ENCODE assay signal across 22 mouse cellular contexts in genomic region chr5:142923781-142924180, GRCm38 (mm10). TPM values are rescaled to one million over a fixed set of nuclear protein-coding genes. Genes with fewer than 3 reads are reported as not detected.
DNase-seq lines count a peak whose midpoint lies in the region; ATAC-seq and TF ChIP-seq lines count a peak whose summit lies in the region.
"Had no signal": no experiment of that assay in that cellular context is flagged by ENCODE, and none has a peak within 500 bp of the region (broad histone marks: within the 10 kb centered on the region; RNA-seq: fewer than 3 reads in every experiment).

No protein-coding gene starts in this region.

- no peak for ATAC-seq in liver, embryonic 15.5 days (ENCODE audit: insufficient read depth)
- no peak for ATAC-seq in liver, embryonic 11.5 days (replicated peaks; ENCODE audit: low FRiP score)
- ATAC-seq in intestine, postnatal 0 days: no peak
- no peak for ATAC-seq in hindbrain, embryonic 11.5 days (ENCODE audit: low FRiP score)
- no peak for ATAC-seq in forebrain, embryonic 12.5 days (ENCODE audit: low FRiP score)
- ATAC-seq: forebrain, embryonic 16.5 days; hindbrain, embryonic 16.5 days had no signal

- 58% methylated on average over 3 of the region's 3 CpGs for WGBS in liver, embryonic 15.5 days (ENCODE audit: insufficient replicate concordance)
- 77% methylated on average over 3 of the region's 3 CpGs for WGBS in liver, embryonic 11.5 days
- 46% methylated on average over 3 of the region's 3 CpGs for WGBS in intestine, postnatal 0 days
- WGBS in hindbrain, embryonic 11.5 days: 85% methylated on average over 3 of the region's 3 CpGs
- 75% methylated on average over 3 of the region's 3 CpGs for WGBS in forebrain, embryonic 12.5 days

- no peak for DNase-seq in liver, embryonic 11.5 days (ENCODE audit: low spot score)
- DNase-seq in ZHBTc4 (ENCODE audit: low read depth, low spot score): peak; percentile 89
- DNase-seq in T-cell, adult 2 months (ENCODE audit: low spot score): no peak
- DNase-seq in hindbrain, embryonic 11.5 days (ENCODE audit: low spot score): no peak
- DNase-seq: adrenal gland, postnatal 10 days; cerebellum, adult 11 months; cerebellum, adult 8-10 months; cerebellum, postnatal 14 days; embryo, embryonic 11 days; gastrocnemius, postnatal 10 days; heart, adult 2 months had no signal

- H3K9me3 ChIP-seq in liver, embryonic 15.5 days (replicated peaks): no peaks in the 10 kb centered on the region
- no peaks in the 10 kb centered on the region for H3K9me3 ChIP-seq in liver, embryonic 11.5 days (ENCODE audit: control insufficient read depth, low read length)
- H3K9me3 ChIP-seq in intestine, postnatal 0 days (ENCODE audit: control insufficient read depth): no peaks in the 10 kb centered on the region
- H3K9me3 ChIP-seq in hindbrain, embryonic 11.5 days (ENCODE audit: control insufficient read depth, low read length): no peaks in the 10 kb centered on the region
- no peaks in the 10 kb centered on the region for H3K9me3 ChIP-seq in forebrain, embryonic 12.5 days
- H3K9me3 ChIP-seq: embryonic facial prominence, embryonic 15.5 days; heart, embryonic 15.5 days; hindbrain, embryonic 10.5 days had no signal

- H3K27me3 ChIP-seq in liver, embryonic 15.5 days: no peaks in the 10 kb centered on the region
- H3K27me3 ChIP-seq in liver, embryonic 11.5 days (replicated peaks; ENCODE audit: control insufficient read depth, insufficient read depth, low read length): no peaks in the 10 kb centered on the region
- H3K27me3 ChIP-seq in intestine, postnatal 0 days (replicated peaks; ENCODE audit: control insufficient read depth, insufficient read depth, low read length): no peaks in the 10 kb centered on the region
- H3K27me3 ChIP-seq in hindbrain, embryonic 11.5 days (ENCODE audit: control insufficient read depth, insufficient read depth, low read length): no peaks in the 10 kb centered on the region
- peaks cover 19% of the 10 kb centered on the region for H3K27me3 ChIP-seq in forebrain, embryonic 12.5 days
- H3K27me3 ChIP-seq: embryonic facial prominence, embryonic 15.5 days; heart, embryonic 15.5 days had no signal

- H3K27ac ChIP-seq in liver, embryonic 15.5 days (replicated peaks): peak overlapping the region; percentile 33
- H3K27ac ChIP-seq in liver, embryonic 11.5 days (ENCODE audit: low read depth, low read length): no peak overlapping the region
- H3K27ac ChIP-seq in intestine, postnatal 0 days (ENCODE audit: low read depth, low read length): peak overlapping the region; percentile 94
- no peak overlapping the region for H3K27ac ChIP-seq in hindbrain, embryonic 11.5 days (ENCODE audit: low read depth, low read length)
- H3K27ac ChIP-seq in forebrain, embryonic 12.5 days: no peak overlapping the region
- H3K27ac ChIP-seq: embryonic facial prominence, embryonic 15.5 days; heart, adult 2 months; heart, embryonic 15.5 days had no signal

- H3K36me3 ChIP-seq in liver, embryonic 15.5 days (replicated peaks): no peaks in the 10 kb centered on the region
- no peaks in the 10 kb centered on the region for H3K36me3 ChIP-seq in liver, embryonic 11.5 days (ENCODE audit: control insufficient read depth, insufficient read depth, low read length)
- no peaks in the 10 kb centered on the region for H3K36me3 ChIP-seq in intestine, postnatal 0 days (ENCODE audit: control insufficient read depth, insufficient read depth)
- H3K36me3 ChIP-seq in hindbrain, embryonic 11.5 days (ENCODE audit: control insufficient read depth, insufficient read depth, low read length): no peaks in the 10 kb centered on the region
- H3K36me3 ChIP-seq in forebrain, embryonic 12.5 days (replicated peaks): no peaks in the 10 kb centered on the region
- H3K36me3 ChIP-seq: embryonic facial prominence, embryonic 15.5 days; forebrain, embryonic 10.5 days; heart, embryonic 15.5 days; hindbrain, embryonic 10.5 days had no signal

- peaks cover 94% of the 10 kb centered on the region for H3K4me1 ChIP-seq in liver, embryonic 15.5 days (replicated peaks)
- peaks cover 59% of the 10 kb centered on the region for H3K4me1 ChIP-seq in liver, embryonic 11.5 days (replicated peaks; ENCODE audit: control insufficient read depth, insufficient read depth, low read length)
- peaks cover 18% of the 10 kb centered on the region for H3K4me1 ChIP-seq in intestine, postnatal 0 days (replicated peaks; ENCODE audit: control insufficient read depth, insufficient read depth, low read length)
- peaks cover 2% of the 10 kb centered on the region; the same call in 1 of the 2 replicates for H3K4me1 ChIP-seq in hindbrain, embryonic 11.5 days (replicated peaks; ENCODE audit: control insufficient read depth, insufficient read depth, low read length)
- H3K4me1 ChIP-seq in forebrain, embryonic 12.5 days: peaks cover 10% of the 10 kb centered on the region

- no peak for TF ChIP-seq CTCF in intestine, postnatal 0 days (IDR thresholded peaks at IDR 0.05; ENCODE audit: low read depth)

- no peak overlapping the region for H3K9ac ChIP-seq in liver, embryonic 15.5 days
- no peak overlapping the region for H3K9ac ChIP-seq in liver, embryonic 11.5 days (ENCODE audit: low read depth, low read length)
- no peak overlapping the region for H3K9ac ChIP-seq in intestine, postnatal 0 days (ENCODE audit: low read depth, low read length)
- H3K9ac ChIP-seq in hindbrain, embryonic 11.5 days (ENCODE audit: low read depth, low read length): no peak overlapping the region
- H3K9ac ChIP-seq in forebrain, embryonic 12.5 days: no peak overlapping the region
- H3K9ac ChIP-seq: embryonic facial prominence, embryonic 15.5 days; heart, embryonic 15.5 days had no signal

- H3K4me2 ChIP-seq in liver, embryonic 15.5 days: no peak overlapping the region
- no peak overlapping the region for H3K4me2 ChIP-seq in liver, embryonic 11.5 days
- H3K4me2 ChIP-seq in intestine, postnatal 0 days (replicated peaks; ENCODE audit: low read depth): no peak overlapping the region
- no peak overlapping the region for H3K4me2 ChIP-seq in hindbrain, embryonic 11.5 days (replicated peaks; ENCODE audit: low read depth, low read length)
- no peak overlapping the region for H3K4me2 ChIP-seq in forebrain, embryonic 12.5 days
- H3K4me2 ChIP-seq: embryonic facial prominence, embryonic 15.5 days; heart, embryonic 11.5 days; heart, embryonic 15.5 days had no signal

- H3K4me3 ChIP-seq in liver, embryonic 15.5 days (replicated peaks): no peak overlapping the region
- H3K4me3 ChIP-seq in liver, embryonic 11.5 days (ENCODE audit: low read depth, low read length): no peak overlapping the region
- H3K4me3 ChIP-seq in intestine, postnatal 0 days (ENCODE audit: low read depth, low read length): no peak overlapping the region
- H3K4me3 ChIP-seq in hindbrain, embryonic 11.5 days (ENCODE audit: low read depth, low read length): no peak overlapping the region
- no peak overlapping the region for H3K4me3 ChIP-seq in forebrain, embryonic 12.5 days (replicated peaks)
- H3K4me3 ChIP-seq: embryonic facial prominence, embryonic 15.5 days; erythroblast, embryonic 14.5 days; forebrain, embryonic 10.5 days; heart, adult 2 months; heart, embryonic 15.5 days; hindbrain, embryonic 10.5 days had no signal

RNA-seq across cellular contexts. Expression of gene Actb, which starts 17.2 kb away (rescaled TPM):
- 5,733 and 6,728 TPM in 2 replicates for polyA plus RNA-seq in liver, embryonic 15.5 days (2015; fragmentation: Nextera tagmentation; extraction: Ambion mirVana)
- polyA plus RNA-seq in liver, embryonic 11.5 days (2014; fragmentation: Nextera tagmentation; extraction: Ambion mirVana): 11,958 and 12,749 TPM in 2 replicates
- polyA plus RNA-seq in intestine, postnatal 0 days (2015; fragmentation: Nextera tagmentation; extraction: Ambion mirVana): 22,808 and 23,070 TPM in 2 replicates
- polyA plus RNA-seq in hindbrain, embryonic 11.5 days (2014; fragmentation: Nextera tagmentation; extraction: Ambion mirVana): 15,671 and 16,656 TPM in 2 replicates
- polyA plus RNA-seq in forebrain, embryonic 12.5 days (2016; fragmentation: Nextera tagmentation; extraction: Ambion mirVana): 12,389 and 14,301 TPM in 2 replicates

RNA-seq across cellular contexts. Expression of gene Fbxl18, which starts 28.6 kb away (rescaled TPM):
- 3.3 and 4.2 TPM in 2 replicates for polyA plus RNA-seq in liver, embryonic 15.5 days (2015; fragmentation: Nextera tagmentation; extraction: Ambion mirVana)
- polyA plus RNA-seq in liver, embryonic 11.5 days (2014; fragmentation: Nextera tagmentation; extraction: Ambion mirVana): 6.7 TPM in 2 replicates
- 5.6 and 6.2 TPM in 2 replicates for polyA plus RNA-seq in intestine, postnatal 0 days (2015; fragmentation: Nextera tagmentation; extraction: Ambion mirVana)
- 12.1 and 14.5 TPM in 2 replicates for polyA plus RNA-seq in hindbrain, embryonic 11.5 days (2014; fragmentation: Nextera tagmentation; extraction: Ambion mirVana)
- polyA plus RNA-seq in forebrain, embryonic 12.5 days (2016; fragmentation: Nextera tagmentation; extraction: Ambion mirVana): 24.0 and 24.6 TPM in 2 replicates

RNA-seq across cellular contexts. Expression of gene Fscn1, which starts 36.4 kb away (rescaled TPM):
- 23.0 and 23.4 TPM in 2 replicates for polyA plus RNA-seq in liver, embryonic 15.5 days (2015; fragmentation: Nextera tagmentation; extraction: Ambion mirVana)
- polyA plus RNA-seq in liver, embryonic 11.5 days (2014; fragmentation: Nextera tagmentation; extraction: Ambion mirVana): 142 and 148 TPM in 2 replicates
- polyA plus RNA-seq in intestine, postnatal 0 days (2015; fragmentation: Nextera tagmentation; extraction: Ambion mirVana): 36.5 and 37.1 TPM in 2 replicates
- 570 and 615 TPM in 2 replicates for polyA plus RNA-seq in hindbrain, embryonic 11.5 days (2014; fragmentation: Nextera tagmentation; extraction: Ambion mirVana)
- 665 and 748 TPM in 2 replicates for polyA plus RNA-seq in forebrain, embryonic 12.5 days (2016; fragmentation: Nextera tagmentation; extraction: Ambion mirVana)

Comparison
In these comparisons a context has a peak if more than half of its experiments do, and no peak if none do; other contexts are left out.
1. H3K27ac ChIP-seq: peak in liver, embryonic 15.5 days (single experiment) and intestine, postnatal 0 days (single experiment); none in liver, embryonic 11.5 days (single experiment), hindbrain, embryonic 11.5 days (single experiment) and forebrain, embryonic 12.5 days (single experiment).